Mouse (Mus musculus) heart, postnatal 0 days (tissue): ENCODE data around the gene Rbl2. TPM values are rescaled to one million over a fixed set of nuclear protein-coding genes. Genes with fewer than 3 reads are reported as not detected.

Experiments
- ATAC-seq: fragments of 200-750 bp; cut with Nextera tagmentation; 2 replicates; pipeline ENCODE4 v1.8.0; 2017; ENCODE audit warnings: low read depth, moderate number of reproducible peaks, moderate library complexity; ENCODE audit not compliant: insufficient read depth
- DNase-seq: peaks from one replicate; pipeline ENCODE4 v3.0.0-alpha.2; 2016; ENCODE audit warnings: low spot score
- H3K27ac ChIP-seq: fragments of 300-500 bp; sonication (generic); 2 replicates; pipeline ENCODE4 v1.5.1; 2014; ENCODE audit warnings: low read depth, mild to moderate bottlenecking
- H3K27me3 ChIP-seq: fragments of 300-500 bp; sonication (generic); 2 replicates; pipeline ENCODE4 v1.6.1; 2014; ENCODE audit warnings: low read length, mixed read lengths; ENCODE audit not compliant: control insufficient read depth, insufficient read depth
- H3K36me3 ChIP-seq: fragments of 300-500 bp; sonication (generic); replicated peaks from 2 replicates; pipeline ENCODE4 v1.6.1; 2014; ENCODE audit warnings: low read length, mixed read lengths; ENCODE audit not compliant: control insufficient read depth, insufficient read depth
- H3K4me1 ChIP-seq: fragments of 300-500 bp; sonication (generic); 2 replicates; pipeline ENCODE4 v1.6.1; 2014; ENCODE audit warnings: antibody characterized with exemption; ENCODE audit not compliant: control insufficient read depth, insufficient read depth
- H3K4me2 ChIP-seq: fragments of 300-500 bp; sonication (generic); 2 replicates; pipeline ENCODE4 v1.6.1; 2014; ENCODE audit warnings: low read depth, mild to moderate bottlenecking, low read length, moderate library complexity
- H3K4me3 ChIP-seq: fragments of 300-500 bp; sonication (generic); 2 replicates; pipeline ENCODE4 v1.5.1; 2014; ENCODE audit warnings: low read depth, low read length
- H3K9ac ChIP-seq: fragments of 300-500 bp; sonication (generic); replicated peaks from 2 replicates; pipeline ENCODE4 v1.6.1; 2014; ENCODE audit warnings: low read depth, low read length, mixed read lengths
- H3K9me3 ChIP-seq: fragments of 300-500 bp; sonication (generic); replicated peaks from 2 replicates; pipeline ENCODE4 v1.6.1; 2016; ENCODE audit warnings: low read length; ENCODE audit not compliant: control insufficient read depth
- CTCF ChIP-seq: IDR thresholded peaks from 2 replicates; pipeline ENCODE4 v1.5.1; 2016; ENCODE audit warnings: antibody characterized with exemption, control low read depth, low read depth
- EP300 ChIP-seq: IDR thresholded peaks from 2 replicates; pipeline ENCODE4 v1.6.1; 2016; ENCODE audit warnings: antibody characterized with exemption, low read depth
- WGBS: fragments of 180-500 bp; shearing (Covaris S2); extraction: QIAGEN DNeasy Blood & Tissue Kit; methylation state at CpG from one replicate; pipeline ENCODE4 v1.1.7; 2014; 5-methylcytosine and 5-hydroxymethylcytosine counted together
- polyA plus RNA-seq: library from polyadenylated mRNA; unstranded; fragments of >200 nt; fragmentation: Nextera tagmentation; extraction: Ambion mirVana; gene quantifications from 2 replicates; pipeline ENCODE4 v1.2.1, GENCODE M21; 2015
- total RNA-seq: library from RNA; depleted of rRNA; stranded (reverse); fragments of >200 nt; gene quantifications from 2 replicates; pipeline ENCODE4 v1.2.3, GENCODE M21; 2014; ENCODE audit warnings: low replicate concordance; rRNA removed

Rbl2 gene
- total and polyA plus RNA-seq, 2 experiments from 2014 or later, result 10.9 to 20.1 TPM

- Histone ChIP-seq H3K27ac (no peak overlapping the region), H3K4me3 (no peak overlapping the region), H3K9ac (no peak overlapping the region), H3K4me2 (no peak overlapping the region), H3K9me3 (peaks cover 8% of the 10 kb centered on the region; the same call in 1 of the 2 replicates), H3K27me3 (no peaks in the 10 kb centered on the region), H3K36me3 (no peaks in the 10 kb centered on the region), H3K4me1 (no peaks in the 10 kb centered on the region)
- WGBS, result 66% methylated on average over 15 of the region's 15 CpGs
- no peak for TF ChIP-seq EP300
- no peak for TF ChIP-seq CTCF
- ATAC-seq, result no peak
- no peak for DNase-seq
These were observed 90.3 kb downstream of the Rbl2 start for GRCm38 (mm10) chr8:91159959-91160800.

- Histone ChIP-seq H3K27me3 (no peaks in the 10 kb centered on the region), H3K4me1 (no peaks in the 10 kb centered on the region), H3K9ac (no peak overlapping the region), H3K9me3 (peaks cover 2% of the 10 kb centered on the region; the same call in 1 of the 2 replicates), H3K4me3 (no peak overlapping the region), H3K36me3 (no peaks in the 10 kb centered on the region), H3K27ac (no peak overlapping the region), H3K4me2 (no peak overlapping the region)
- 78% methylated on average over 6 of the region's 6 CpGs for WGBS
- DNase-seq, result no peak
- no peak for ATAC-seq
- TF ChIP-seq CTCF, result no peak
- TF ChIP-seq EP300, result no peak
These were observed 100.3 kb downstream of the Rbl2 start for GRCm38 (mm10) chr8:91170152-91170551.

GRCm38 (mm10) chr8:91170914-91171313 is 101.1 kb downstream of the Rbl2 start:
- no peak for DNase-seq

GRCm38 (mm10) chr8:91171605-91172004 is 101.7 kb downstream of the Rbl2 start:
- ATAC-seq (no peak), DNase-seq (no peak)
- H3K4me1 ChIP-seq, result no peaks in the 10 kb centered on the region
- H3K9ac ChIP-seq, result no peak overlapping the region
- no peak overlapping the region for H3K4me2 ChIP-seq
- H3K4me3 ChIP-seq, result no peak overlapping the region
- H3K9me3 ChIP-seq, result no peaks in the 10 kb centered on the region
- H3K27ac ChIP-seq, result no peak overlapping the region
- no peaks in the 10 kb centered on the region for H3K36me3 ChIP-seq
- TF ChIP-seq EP300, result no peak
- TF ChIP-seq CTCF, result no peak
- no peaks in the 10 kb centered on the region for H3K27me3 ChIP-seq
- 80% methylated on average over 13 of the region's 13 CpGs for WGBS

More at GRCm38 (mm10) chr8:91170914-91171313, 101.1 kb downstream of the Rbl2 start:
- Histone ChIP-seq H3K4me1 (no peaks in the 10 kb centered on the region), H3K9me3 (no peaks in the 10 kb centered on the region), H3K4me3 (no peak overlapping the region), H3K4me2 (no peak overlapping the region), H3K27ac (no peak overlapping the region), H3K36me3 (no peaks in the 10 kb centered on the region), H3K27me3 (no peaks in the 10 kb centered on the region), H3K9ac (no peak overlapping the region)
- TF ChIP-seq CTCF, result no peak
- no peak for TF ChIP-seq EP300
- ATAC-seq, result no peak
- WGBS, result 72% methylated on average over 14 of the region's 14 CpGs

Other genes with a start within 250 kb of the Rbl2 start
- 38.9 and 55.6 TPM in 2 replicates for gene Chd9, start 241.7 kb upstream of the Rbl2 start, total RNA-seq
- gene Chd9, start 241.7 kb upstream of the Rbl2 start, polyA plus RNA-seq, result 40.6 and 44.1 TPM in 2 replicates
- gene Aktip, start 129.9 kb downstream of the Rbl2 start, total RNA-seq, result 58.4 and 60.1 TPM in 2 replicates
- gene Aktip, start 129.9 kb downstream of the Rbl2 start, polyA plus RNA-seq, result 43.0 and 51.1 TPM in 2 replicates
- 3.6 and 4.1 TPM in 2 replicates for gene Rpgrip1l, start 243.2 kb downstream of the Rbl2 start, total RNA-seq
- 4.3 and 4.7 TPM in 2 replicates for gene Rpgrip1l, start 243.2 kb downstream of the Rbl2 start, polyA plus RNA-seq
- gene Fto, start 243.5 kb downstream of the Rbl2 start, total RNA-seq, result 43.9 and 50.6 TPM in 2 replicates
- 39.3 and 41.1 TPM in 2 replicates for gene Fto, start 243.5 kb downstream of the Rbl2 start, polyA plus RNA-seq